Mouse (Mus musculus): ENCODE measurements around the gene Kpnb1. TPM values are rescaled to one million over a fixed set of nuclear protein-coding genes. Genes with fewer than 3 reads are reported as not detected.

Gene Kpnb1
- total and polyA plus RNA-seq, 2 experiments from 2014 or later, result 26.1 to 97.9 TPM

DNA sequence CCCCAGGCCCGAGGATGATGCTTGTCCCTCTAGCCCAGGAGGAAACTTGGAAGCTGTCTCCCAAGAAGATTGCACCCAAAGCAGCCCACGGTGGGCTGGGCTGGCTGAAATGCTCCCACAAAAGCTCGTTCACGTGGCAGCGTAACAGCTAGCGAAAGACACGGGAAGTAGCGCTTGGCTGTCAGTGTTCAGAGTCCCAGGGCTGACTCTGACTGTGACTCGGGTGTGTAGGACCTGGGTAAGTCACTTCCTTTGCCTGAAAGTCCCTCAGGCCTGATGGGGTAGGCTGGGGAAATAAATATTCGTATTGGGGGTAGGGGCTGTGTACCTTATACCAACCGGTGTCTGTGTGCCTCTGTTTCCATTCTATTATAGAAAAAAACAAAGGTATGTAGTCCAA is 71.9 kb downstream of the Kpnb1 start:
- 8% methylated on average over 11 of the region's 11 CpGs for WGBS
- H3K27me3 ChIP-seq (ENCODE audit: insufficient read depth, low read length), result peaks cover 39% of the 10 kb centered on the region
- no peak overlapping the region for H3K27ac ChIP-seq
- no peak overlapping the region for H3K4me3 ChIP-seq (ENCODE audit: low read length)
- TF ChIP-seq CTCF (IDR thresholded peaks at IDR 0.05; ENCODE audit: low read depth), result no peak
- H3K9ac ChIP-seq (replicated peaks; ENCODE audit: low read length), result no peak overlapping the region
- no peak for DNase-seq (ENCODE audit: low spot score)
- H3K9me3 ChIP-seq (ENCODE audit: low read length), result no peaks in the 10 kb centered on the region
- H3K36me3 ChIP-seq (ENCODE audit: insufficient read depth, low read length), result no peaks in the 10 kb centered on the region
- H3K4me1 ChIP-seq (ENCODE audit: insufficient read depth, low read length), result peaks cover 5% of the 10 kb centered on the region; the same call in 1 of the 2 replicates
- H3K4me2 ChIP-seq (ENCODE audit: low read depth, low read length), result peak overlapping the region; percentile 57
- no peak for ATAC-seq

GRCm38 (mm10) chr11:97114671-97115601 is 72.7 kb downstream of the Kpnb1 start, which contains the start of gene Tbx21:
TSS of gene Tbx21 (minus strand) at chr11:97115331.
- 0 out of 2 replicates have a peak, but pooled peaks have one; percentile 27 for ATAC-seq

GRCm38 (mm10) chr11:97112519-97113125 is 75.1 kb downstream of the Kpnb1 start:
- H3K27me3 ChIP-seq (ENCODE audit: insufficient read depth, low read length), result peaks cover 39% of the 10 kb centered on the region
- DNase-seq (ENCODE audit: low spot score) (no peak), ATAC-seq (no peak)
- H3K4me1 ChIP-seq (ENCODE audit: insufficient read depth, low read length), result peaks cover 5% of the 10 kb centered on the region; the same call in 1 of the 2 replicates
- no peak overlapping the region for H3K4me2 ChIP-seq (ENCODE audit: low read depth, low read length)
- H3K4me3 ChIP-seq (ENCODE audit: low read length), result no peak overlapping the region
- TF ChIP-seq CTCF (IDR thresholded peaks at IDR 0.05; ENCODE audit: low read depth), result no peak
- no peaks in the 10 kb centered on the region for H3K36me3 ChIP-seq (ENCODE audit: insufficient read depth, low read length)
- 82% methylated on average over 9 of the region's 9 CpGs for WGBS
- no peak overlapping the region for H3K27ac ChIP-seq
- no peak overlapping the region for H3K9ac ChIP-seq (replicated peaks; ENCODE audit: low read length)
- no peaks in the 10 kb centered on the region for H3K9me3 ChIP-seq (ENCODE audit: low read length)

More at GRCm38 (mm10) chr11:97114671-97115601, 72.7 kb downstream of the Kpnb1 start, which contains the start of gene Tbx21:
- peaks cover 5% of the 10 kb centered on the region; the same call in 1 of the 2 replicates for H3K4me1 ChIP-seq (ENCODE audit: insufficient read depth, low read length)
- H3K4me3 ChIP-seq (ENCODE audit: low read length), result peak within 1 kb of the TSS; percentile 36
- H3K9me3 ChIP-seq (ENCODE audit: low read length), result no peaks in the 10 kb centered on the region
- peak within 1 kb of the TSS; percentile 57 for H3K4me2 ChIP-seq (ENCODE audit: low read depth, low read length)
- 1% methylated on average over 86 of the region's 87 CpGs for WGBS
- peaks cover 39% of the 10 kb centered on the region for H3K27me3 ChIP-seq (ENCODE audit: insufficient read depth, low read length)
- H3K9ac ChIP-seq (replicated peaks; ENCODE audit: low read length), result 0 out of 2 replicates have a peak within 1 kb of the TSS, but pooled peaks have one; percentile 17
- H3K36me3 ChIP-seq (ENCODE audit: insufficient read depth, low read length), result no peaks in the 10 kb centered on the region
- TF ChIP-seq CTCF (IDR thresholded peaks at IDR 0.05; ENCODE audit: low read depth), result no peak
- no peak for DNase-seq (ENCODE audit: low spot score)
- no peak within 1 kb of the TSS for H3K27ac ChIP-seq

Small RNA genes lying within 50 kb of the gene (microRNA-seq; reads per million reads assigned to microRNA genes)
- gene Mir7235, result 0 to 0.53 reads per million in 2 experiments

Other genes with a start within 250 kb of the Kpnb1 start
- 31.5 and 37.2 TPM in 2 replicates for gene Pnpo, start 243.9 kb downstream of the Kpnb1 start, total RNA-seq (2014; rRNA removed)
- gene Pnpo, start 243.9 kb downstream of the Kpnb1 start, polyA plus RNA-seq (2015; fragmentation: Nextera tagmentation; extraction: Ambion mirVana), result 37.3 and 38.3 TPM in 2 replicates
- 7.3 and 8.8 TPM in 2 replicates for gene Sp2, start 204.9 kb downstream of the Kpnb1 start, total RNA-seq (2014; rRNA removed)
- 11.9 and 14.4 TPM in 2 replicates for gene Sp2, start 204.9 kb downstream of the Kpnb1 start, polyA plus RNA-seq (2015; fragmentation: Nextera tagmentation; extraction: Ambion mirVana)
- 0.18 and 0.99 TPM in 2 replicates for gene Sp6, start 174.5 kb downstream of the Kpnb1 start, total RNA-seq (2014; rRNA removed)
- 0.38 and 0.54 TPM in 2 replicates for gene Sp6, start 174.5 kb downstream of the Kpnb1 start, polyA plus RNA-seq (2015; fragmentation: Nextera tagmentation; extraction: Ambion mirVana)
- gene Scrn2, start 157.9 kb downstream of the Kpnb1 start, total RNA-seq (2014; rRNA removed), result 10.5 and 24.0 TPM in 2 replicates
- gene Scrn2, start 157.9 kb downstream of the Kpnb1 start, polyA plus RNA-seq (2015; fragmentation: Nextera tagmentation; extraction: Ambion mirVana), result 12.4 and 13.8 TPM in 2 replicates
- 0.36 and 3.5 TPM in 2 replicates for gene Lrrc46, start 146.5 kb downstream of the Kpnb1 start, total RNA-seq (2014; rRNA removed)
- 3.5 and 4.1 TPM in 2 replicates for gene Lrrc46, start 146.5 kb downstream of the Kpnb1 start, polyA plus RNA-seq (2015; fragmentation: Nextera tagmentation; extraction: Ambion mirVana)
- 64.6 and 69.3 TPM in 2 replicates for gene Mrpl10, start 146.3 kb downstream of the Kpnb1 start, total RNA-seq (2014; rRNA removed)
- 64.9 and 66.6 TPM in 2 replicates for gene Mrpl10, start 146.3 kb downstream of the Kpnb1 start, polyA plus RNA-seq (2015; fragmentation: Nextera tagmentation; extraction: Ambion mirVana)
- gene Osbpl7, start 137.3 kb downstream of the Kpnb1 start, total RNA-seq (2014; rRNA removed), result 11.5 and 14.6 TPM in 2 replicates
- 12.5 and 13.2 TPM in 2 replicates for gene Osbpl7, start 137.3 kb downstream of the Kpnb1 start, polyA plus RNA-seq (2015; fragmentation: Nextera tagmentation; extraction: Ambion mirVana)
- gene Tbx21, start 72.5 kb downstream of the Kpnb1 start, total RNA-seq (2014; rRNA removed), result 0.89 TPM in 1 of 2 replicates, not detected in the other
- 0.11 and 0.16 TPM in 2 replicates for gene Tbx21, start 72.5 kb downstream of the Kpnb1 start, polyA plus RNA-seq (2015; fragmentation: Nextera tagmentation; extraction: Ambion mirVana)
- gene Tbkbp1, start 36.4 kb downstream of the Kpnb1 start, total RNA-seq (2014; rRNA removed), result 45.4 and 53.8 TPM in 2 replicates
- gene Tbkbp1, start 36.4 kb downstream of the Kpnb1 start, polyA plus RNA-seq (2015; fragmentation: Nextera tagmentation; extraction: Ambion mirVana), result 9.6 and 10.1 TPM in 2 replicates
- gene Npepps, start 92.8 kb upstream of the Kpnb1 start, total RNA-seq (2014; rRNA removed), result 35.0 and 69.2 TPM in 2 replicates
- 99.8 and 102 TPM in 2 replicates for gene Npepps, start 92.8 kb upstream of the Kpnb1 start, polyA plus RNA-seq (2015; fragmentation: Nextera tagmentation; extraction: Ambion mirVana)
- gene Mrpl45, start 127.8 kb upstream of the Kpnb1 start, total RNA-seq (2014; rRNA removed), result 21.2 and 22.5 TPM in 2 replicates
- 35.1 and 39.5 TPM in 2 replicates for gene Mrpl45, start 127.8 kb upstream of the Kpnb1 start, polyA plus RNA-seq (2015; fragmentation: Nextera tagmentation; extraction: Ambion mirVana)
- gene Gpr179, start 164.2 kb upstream of the Kpnb1 start, total RNA-seq (2014; rRNA removed), result 1.8 and 1.9 TPM in 2 replicates
- gene Gpr179, start 164.2 kb upstream of the Kpnb1 start, polyA plus RNA-seq (2015; fragmentation: Nextera tagmentation; extraction: Ambion mirVana), result 0.61 and 1.0 TPM in 2 replicates
- 49.5 and 59.0 TPM in 2 replicates for gene Socs7, start 174.7 kb upstream of the Kpnb1 start, total RNA-seq (2014; rRNA removed)
- 5.5 and 5.9 TPM in 2 replicates for gene Socs7, start 174.7 kb upstream of the Kpnb1 start, polyA plus RNA-seq (2015; fragmentation: Nextera tagmentation; extraction: Ambion mirVana)
- 75.2 and 86.8 TPM in 2 replicates for gene Arhgap23, start 227.7 kb upstream of the Kpnb1 start, total RNA-seq (2014; rRNA removed)
- 7.3 and 7.7 TPM in 2 replicates for gene Arhgap23, start 227.7 kb upstream of the Kpnb1 start, polyA plus RNA-seq (2015; fragmentation: Nextera tagmentation; extraction: Ambion mirVana)

Measured in hindbrain, postnatal 0 days (tissue).